Mouse (Mus musculus) adrenal gland, postnatal 4 days (tissue): Measurements from ENCODE around the gene Gm21671. TPM values are rescaled to one million over a fixed set of nuclear protein-coding genes. Genes with fewer than 3 reads are reported as not detected.
"Not testable (repeated sequence)": the region's sequence is repeated elsewhere in the genome, so short reads cannot be mapped to it uniquely, and the experiment has no call there.

Source experiments
- DNase-seq, 2 experiments: peaks; one replicate each; pipeline ENCODE4 v3.0.0; 2021 to 2022; ENCODE audit warnings: low spot score in 2 of 2, mixed read lengths in 2 of 2
- long read RNA-seq, 2 experiments: library from polyadenylated mRNA; stranded (forward); transcript quantifications; one replicate each; pipeline ENCODE4 v2.0.0; 2021
- total RNA-seq, 2 experiments: library from RNA; stranded (reverse); gene quantifications; 2 replicates each; pipeline ENCODE4 v1.2.3; 2021

Gene Gm21671
- total RNA-seq = not detected
- long read RNA-seq, experiment 1 = 0 reads
- long read RNA-seq, experiment 2 = 0 reads

GRCm38 (mm10) chr5:25954317-25954716 lies at the start of gene Gm21671:
Gene Gm21671 (minus strand): TSS chr5:25954417.
- not testable (repeated sequence) for DNase-seq

DNA sequence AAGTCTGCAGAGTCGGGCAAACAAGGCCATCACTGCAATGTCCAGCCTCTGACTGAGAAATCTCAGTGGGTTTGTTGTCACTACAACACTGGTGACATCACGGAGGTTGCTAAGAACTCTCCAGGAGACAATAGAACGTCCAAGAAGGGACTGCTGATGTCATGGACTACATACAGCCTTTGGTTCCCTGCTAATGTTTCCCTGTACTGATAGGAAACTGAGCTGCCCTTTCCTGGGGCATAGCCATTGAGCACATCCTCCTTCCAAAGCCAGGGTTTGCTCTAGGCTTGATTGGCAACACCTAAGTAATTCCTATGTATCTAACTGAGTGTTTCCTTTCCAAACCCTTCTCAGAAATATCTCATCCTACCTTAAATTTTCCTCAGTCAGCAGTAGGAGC lies 34.3 kb upstream of the Gm21671 start, which contains the start of gene Gm21698:
TSS of gene Gm21698 (minus strand) at position 101 of the 400 bp plus-strand sequence.
- not testable (repeated sequence) for DNase-seq

DNA sequence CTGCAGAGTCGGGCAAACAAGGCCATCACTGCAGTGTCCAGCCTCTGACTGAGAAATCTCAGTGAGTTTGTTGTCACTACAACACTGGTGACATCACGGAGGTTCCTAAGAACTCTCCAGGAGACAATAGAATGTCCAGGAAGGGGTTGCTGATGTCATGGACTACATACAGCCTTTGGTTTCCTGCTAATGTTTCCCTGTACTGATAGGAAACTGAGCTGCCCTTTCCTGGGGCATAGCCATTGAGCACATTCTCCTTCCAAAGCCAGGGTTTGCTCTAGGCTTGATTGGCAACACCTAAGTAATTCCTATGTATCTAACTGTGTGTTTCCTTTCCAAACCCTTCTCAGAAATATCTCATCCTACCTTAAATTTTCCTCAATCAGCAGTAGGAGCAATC lies 18.3 kb upstream of the Gm21671 start, which contains the start of gene Gm21680:
TSS of gene Gm21680 (minus strand) at position 101 of the 400 bp plus-strand sequence.
- not testable (repeated sequence) for DNase-seq

- DNase-seq = not testable (repeated sequence)
Measured at GRCm38 (mm10) chr5:25957050-25957449, 2.8 kb upstream of the Gm21671 start.

DNA sequence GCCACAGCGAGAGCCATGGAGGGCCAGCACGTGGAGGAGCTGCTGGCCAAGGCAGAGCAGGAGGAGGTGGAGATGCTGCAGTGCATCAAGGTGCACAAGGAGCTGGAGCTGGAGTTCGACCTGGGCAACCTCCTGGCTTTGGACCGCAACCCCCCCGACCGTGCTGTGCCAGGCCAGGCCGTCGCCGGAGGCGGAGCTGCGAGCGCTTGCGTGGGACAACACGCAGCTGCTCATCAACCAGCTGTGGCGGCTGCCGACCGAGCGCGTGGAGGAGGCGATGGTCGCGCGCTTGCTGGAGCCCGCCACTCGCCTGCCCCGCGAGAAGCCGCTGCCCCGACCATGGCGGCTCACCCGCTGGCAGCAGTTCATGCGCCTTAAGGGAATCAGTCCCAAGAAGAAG lies 2.4 kb upstream of the Gm21671 start:
- DNase-seq = not testable (repeated sequence)

GRCm38 (mm10) chr5:25945391-25945790 lies 8.8 kb downstream of the Gm21671 start:
- DNase-seq = not testable (repeated sequence)

- DNase-seq = not testable (repeated sequence)
Measured at GRCm38 (mm10) chr5:25942281-25942680, 11.9 kb downstream of the Gm21671 start, which contains the start of gene Gm21663. Gene Gm21663 (minus strand): TSS chr5:25942381.

Other genes starting within 250 kb of the Gm21671 start
- gene Xrcc2, start 248.6 kb downstream of the Gm21671 start, total RNA-seq = 10 to 100 TPM in 1 of 2 experiments, 1 to 10 TPM in 1; 9.0 to 12.2 TPM
- gene Actr3b, start 194.4 kb downstream of the Gm21671 start, total RNA-seq = 10 to 100 TPM; 10.6 to 11.9 TPM
- not detected for gene Gm21663, start 12.0 kb downstream of the Gm21671 start, total RNA-seq
- not detected for gene Gm21680, start 18.2 kb upstream of the Gm21671 start, total RNA-seq
- not detected for gene Gm21698, start 34.2 kb upstream of the Gm21671 start, total RNA-seq
- not detected for gene Gm1979, start 50.4 kb upstream of the Gm21671 start, total RNA-seq
- gene Gm5862, start 68.5 kb upstream of the Gm21671 start, total RNA-seq = not detected
- gene Speer4a, start 85.1 kb upstream of the Gm21671 start, total RNA-seq = under 1 TPM; 0.08 to 0.14 TPM
- not detected for gene Gm7347, start 104.2 kb upstream of the Gm21671 start, total RNA-seq
- not detected for gene Gm10471, start 134.9 kb upstream of the Gm21671 start, total RNA-seq
- gene 5031410I06Rik, start 150.9 kb upstream of the Gm21671 start, total RNA-seq = not detected
- gene Gm10220, start 167.0 kb upstream of the Gm21671 start, total RNA-seq = not detected